Comparison of ENCODE assay signal across 8 mouse cellular contexts in genomic region chr15:79328939-79329275, GRCm38 (mm10). TPM values are rescaled to one million over a fixed set of nuclear protein-coding genes. Genes with fewer than 3 reads are reported as not detected.
A peak's percentile ranks its signal among the peaks of the same experiment; 100 is the strongest.
DNase-seq lines count a peak whose midpoint lies in the region; ATAC-seq and TF ChIP-seq lines count a peak whose summit lies in the region.

No protein-coding gene starts in this region.

- H3K9ac ChIP-seq in forebrain, embryonic 13.5 days = no peak overlapping the region
- H3K9ac ChIP-seq in forebrain, embryonic 11.5 days (ENCODE audit: low read length) = no peak overlapping the region
- no peak overlapping the region for H3K9ac ChIP-seq in intestine, postnatal 0 days (ENCODE audit: low read depth, low read length)

- WGBS in forebrain, embryonic 13.5 days = 95% methylated on average over 4 of the region's 4 CpGs
- WGBS in forebrain, embryonic 11.5 days = 91% methylated on average over 4 of the region's 4 CpGs
- 69% methylated on average over 4 of the region's 4 CpGs for WGBS in intestine, postnatal 0 days

- peak overlapping the region; percentile 85; the same call in 1 of the 2 replicates for H3K4me2 ChIP-seq in forebrain, embryonic 13.5 days
- no peak overlapping the region for H3K4me2 ChIP-seq in forebrain, embryonic 11.5 days (ENCODE audit: low read depth, low read length, severe bottlenecking)
- H3K4me2 ChIP-seq in intestine, postnatal 0 days (replicated peaks; ENCODE audit: low read depth) = peak overlapping the region; percentile 87

- no peak overlapping the region for H3K4me3 ChIP-seq in forebrain, embryonic 13.5 days
- H3K4me3 ChIP-seq in forebrain, embryonic 11.5 days (ENCODE audit: low read depth, low read length) = no peak overlapping the region
- H3K4me3 ChIP-seq in intestine, postnatal 0 days (ENCODE audit: low read depth, low read length) = no peak overlapping the region

- H3K27ac ChIP-seq in forebrain, embryonic 13.5 days = no peak overlapping the region
- no peak overlapping the region for H3K27ac ChIP-seq in forebrain, embryonic 11.5 days (ENCODE audit: low read depth, low read length)
- H3K27ac ChIP-seq in intestine, postnatal 0 days (ENCODE audit: low read depth, low read length) = peak overlapping the region; percentile 96

- no peak for TF ChIP-seq CTCF in intestine, postnatal 0 days (IDR thresholded peaks at IDR 0.05; ENCODE audit: low read depth)

- ATAC-seq in forebrain, embryonic 13.5 days = no peak
- ATAC-seq in forebrain, embryonic 11.5 days (replicated peaks; ENCODE audit: low FRiP score) = no peak
- no peak for ATAC-seq in intestine, postnatal 0 days

- no peaks in the 10 kb centered on the region for H3K36me3 ChIP-seq in forebrain, embryonic 13.5 days (ENCODE audit: poor library complexity, severe bottlenecking)
- H3K36me3 ChIP-seq in forebrain, embryonic 11.5 days (ENCODE audit: control insufficient read depth, insufficient read depth, low read length) = no peaks in the 10 kb centered on the region
- no peaks in the 10 kb centered on the region for H3K36me3 ChIP-seq in intestine, postnatal 0 days (ENCODE audit: control insufficient read depth, insufficient read depth)

- peaks cover 23% of the 10 kb centered on the region for H3K4me1 ChIP-seq in forebrain, embryonic 13.5 days
- H3K4me1 ChIP-seq in forebrain, embryonic 11.5 days (replicated peaks; ENCODE audit: control insufficient read depth, insufficient read depth, low read length) = peaks cover 9% of the 10 kb centered on the region
- peaks cover 12% of the 10 kb centered on the region; the same call in 1 of the 2 replicates for H3K4me1 ChIP-seq in intestine, postnatal 0 days (replicated peaks; ENCODE audit: control insufficient read depth, insufficient read depth, low read length)

- DNase-seq in forebrain, embryonic 11.5 days (ENCODE audit: low spot score) = no peak
- DNase-seq in thymus, postnatal 0 days (ENCODE audit: low spot score) = peak; percentile 46
- no peak for DNase-seq in thymus, postnatal 10 days (ENCODE audit: low spot score in 2 of 2)
- DNase-seq in right cerebral cortex, adult 18-20 months = no peak
- no peak for DNase-seq in cerebellum, postnatal 4 days (ENCODE audit: low spot score in 2 of 2)
- DNase-seq in kidney, postnatal 25 days = no peak

- H3K27me3 ChIP-seq in forebrain, embryonic 13.5 days = no peaks in the 10 kb centered on the region
- no peaks in the 10 kb centered on the region for H3K27me3 ChIP-seq in forebrain, embryonic 11.5 days (ENCODE audit: control insufficient read depth, insufficient read depth, low read length)
- no peaks in the 10 kb centered on the region for H3K27me3 ChIP-seq in intestine, postnatal 0 days (replicated peaks; ENCODE audit: control insufficient read depth, insufficient read depth, low read length)

- H3K9me3 ChIP-seq in forebrain, embryonic 13.5 days (replicated peaks) = no peaks in the 10 kb centered on the region
- H3K9me3 ChIP-seq in forebrain, embryonic 11.5 days (ENCODE audit: control insufficient read depth, low read length) = no peaks in the 10 kb centered on the region
- H3K9me3 ChIP-seq in intestine, postnatal 0 days (ENCODE audit: control insufficient read depth) = no peaks in the 10 kb centered on the region

RNA-seq across cellular contexts. Expression of gene Pla2g6, which starts 0.7 kb away (rescaled TPM):
- polyA plus RNA-seq in forebrain, embryonic 13.5 days (2015; fragmentation: Nextera tagmentation; extraction: Ambion mirVana) = 24.9 and 29.6 TPM in 2 replicates
- 20.8 and 22.3 TPM in 2 replicates for polyA plus RNA-seq in forebrain, embryonic 11.5 days (2014; fragmentation: Nextera tagmentation; extraction: Ambion mirVana)
- polyA plus RNA-seq in thymus, postnatal 0 days (2015; fragmentation: Nextera tagmentation; extraction: Ambion mirVana) = 12.8 and 15.2 TPM in 2 replicates
- 17.4 and 22.1 TPM in 2 replicates for polyA plus RNA-seq in intestine, postnatal 0 days (2015; fragmentation: Nextera tagmentation; extraction: Ambion mirVana)

RNA-seq across cellular contexts. Expression of gene Maff, which starts 17.5 kb away (rescaled TPM):
- 1.2 and 1.3 TPM in 2 replicates for polyA plus RNA-seq in forebrain, embryonic 13.5 days (2015; fragmentation: Nextera tagmentation; extraction: Ambion mirVana)
- 1.5 TPM in 2 replicates for polyA plus RNA-seq in forebrain, embryonic 11.5 days (2014; fragmentation: Nextera tagmentation; extraction: Ambion mirVana)
- 7.2 and 8.7 TPM in 2 replicates for polyA plus RNA-seq in thymus, postnatal 0 days (2015; fragmentation: Nextera tagmentation; extraction: Ambion mirVana)
- 6.6 and 8.8 TPM in 2 replicates for polyA plus RNA-seq in intestine, postnatal 0 days (2015; fragmentation: Nextera tagmentation; extraction: Ambion mirVana)

RNA-seq across cellular contexts. Expression of gene Baiap2l2, which starts 43.6 kb away (rescaled TPM):
- polyA plus RNA-seq in forebrain, embryonic 13.5 days (2015; fragmentation: Nextera tagmentation; extraction: Ambion mirVana) = 0.63 and 2.1 TPM in 2 replicates
- 1.3 and 4.2 TPM in 2 replicates for polyA plus RNA-seq in forebrain, embryonic 11.5 days (2014; fragmentation: Nextera tagmentation; extraction: Ambion mirVana)
- polyA plus RNA-seq in thymus, postnatal 0 days (2015; fragmentation: Nextera tagmentation; extraction: Ambion mirVana) = 0.81 and 0.90 TPM in 2 replicates
- 19.3 and 21.3 TPM in 2 replicates for polyA plus RNA-seq in intestine, postnatal 0 days (2015; fragmentation: Nextera tagmentation; extraction: Ambion mirVana)
